Mouse (Mus musculus) cerebellum, adult 9-10 months (tissue): ENCODE measurements at regions not wholly inside any gene's neighbourhood (a gene's known extent, or its start where the extent isn't known, plus 50 kb on each side); places are given as distances from the start of the nearest gene placed in this dataset.

Experiments
- DNase-seq: peaks from one replicate; pipeline ENCODE4 v3.0.0; 2022

- no peak for DNase-seq
Measured at GRCm38 (mm10) chr7:123642596-123642995, 142.3 kb upstream of the Zkscan2 start.

GRCm38 (mm10) chr7:123643426-123643825 lies 143.2 kb upstream of the Zkscan2 start:
- no peak for DNase-seq

- no peak for DNase-seq
Measured at GRCm38 (mm10) chr7:123645521-123645920, 145.3 kb upstream of the Zkscan2 start.

GRCm38 (mm10) chr7:123665459-123665858 lies 165.2 kb upstream of the Zkscan2 start:
- no peak for DNase-seq

GRCm38 (mm10) chr7:123684762-123685161 lies 184.5 kb upstream of the Zkscan2 start:
- no peak for DNase-seq

GRCm38 (mm10) chr7:123686547-123686946 lies 186.3 kb upstream of the Zkscan2 start:
- DNase-seq, result no peak

GRCm38 (mm10) chr7:123731016-123731415 lies 230.8 kb upstream of the Zkscan2 start:
- no peak for DNase-seq

GRCm38 (mm10) chr7:123733061-123733460 lies 232.8 kb upstream of the Zkscan2 start:
- no peak for DNase-seq

GRCm38 (mm10) chr7:123747986-123748385 lies 234.7 kb upstream of the Hs3st4 start:
- no peak for DNase-seq

GRCm38 (mm10) chr7:123753252-123753651 lies 229.4 kb upstream of the Hs3st4 start:
- no peak for DNase-seq

- DNase-seq, result no peak
Measured at GRCm38 (mm10) chr7:123795036-123795435, 187.6 kb upstream of the Hs3st4 start.

GRCm38 (mm10) chr7:123796096-123796495 lies 186.6 kb upstream of the Hs3st4 start:
- DNase-seq, result peak; percentile 21

GRCm38 (mm10) chr7:123805650-123806049 lies 177.0 kb upstream of the Hs3st4 start:
- no peak for DNase-seq

- DNase-seq, result no peak
Measured at GRCm38 (mm10) chr7:123823976-123824375, 158.7 kb upstream of the Hs3st4 start.

- DNase-seq, result no peak
Measured at GRCm38 (mm10) chr7:123826406-123826805, 156.3 kb upstream of the Hs3st4 start.

- DNase-seq, result no peak
Measured at GRCm38 (mm10) chr7:123842552-123842951, 140.1 kb upstream of the Hs3st4 start.

GRCm38 (mm10) chr7:123847081-123847480 lies 135.6 kb upstream of the Hs3st4 start:
- DNase-seq, result no peak

GRCm38 (mm10) chr7:123848644-123849043 lies 134.0 kb upstream of the Hs3st4 start:
- no peak for DNase-seq

GRCm38 (mm10) chr7:123849220-123849619 lies 133.4 kb upstream of the Hs3st4 start:
- DNase-seq, result no peak

- peak; percentile 27 for DNase-seq
Measured at GRCm38 (mm10) chr7:123850272-123851197, 132.1 kb upstream of the Hs3st4 start.

GRCm38 (mm10) chr7:123857539-123857938 lies 125.1 kb upstream of the Hs3st4 start:
- DNase-seq, result no peak

- no peak for DNase-seq
Measured at GRCm38 (mm10) chr7:123861706-123862105, 121.0 kb upstream of the Hs3st4 start.

GRCm38 (mm10) chr7:123896759-123897444 lies 85.8 kb upstream of the Hs3st4 start:
- DNase-seq, result no peak
